Mouse (Mus musculus) small intestine, adult 2 months (tissue): ENCODE measurements at regions not wholly inside any gene's neighbourhood (a gene's known extent, or its start where the extent isn't known, plus 50 kb on each side); places are given as distances from the start of the nearest gene placed in this dataset.

Experiments used
- CTCF ChIP-seq: fragments of 200-500 bp; IDR thresholded peaks from 2 replicates; pipeline ENCODE4 v1.5.1; 2012; ENCODE audit warnings: low read depth, mild to moderate bottlenecking, control low read depth, inconsistent platforms, low read length, moderate library complexity, mixed read lengths; ENCODE audit not compliant: insufficient replicate concordance, insufficient read length; ENCODE audit errors: extremely low read depth
- POLR2A ChIP-seq: fragments of 200-500 bp; IDR thresholded peaks from 2 replicates; pipeline ENCODE4 v1.6.1; 2012; ENCODE audit warnings: low read depth, mild to moderate bottlenecking, control low read depth, inconsistent platforms, low read length, moderate library complexity

- no peak for TF ChIP-seq CTCF
- no peak for TF ChIP-seq POLR2A
These were observed 567.7 kb downstream of the Prkd1 start for GRCm38 (mm10) chr12:50081157-50081556.
